Mouse (Mus musculus) frontal cortex, adult (tissue): Measurements from ENCODE around the gene Med13l.
A peak's percentile ranks its signal among the peaks of the same experiment; 100 is the strongest.

Experiments used
- ATAC-seq: cut with Nextera tagmentation; 2 replicates; pipeline ENCODE4 v1.9.2; 2017; ENCODE audit warnings: mild to moderate bottlenecking, moderate library complexity, mixed read lengths; ENCODE audit not compliant: low TSS enrichment

Gene Med13l

GRCm38 (mm10) chr5:118655966-118656365 is 95.5 kb downstream of the Med13l start:
- no peak for ATAC-seq

- no peak for ATAC-seq
Measured at GRCm38 (mm10) chr5:118658256-118658837, 97.9 kb downstream of the Med13l start.

- ATAC-seq, result no peak
Measured at GRCm38 (mm10) chr5:118659713-118660112, 99.2 kb downstream of the Med13l start.

- no peak for ATAC-seq
Measured at GRCm38 (mm10) chr5:118661751-118662150, 101.3 kb downstream of the Med13l start.

GRCm38 (mm10) chr5:118663999-118664398 is 103.5 kb downstream of the Med13l start:
- ATAC-seq, result no peak

GRCm38 (mm10) chr5:118665023-118665422 is 104.5 kb downstream of the Med13l start:
- no peak for ATAC-seq

GRCm38 (mm10) chr5:118666437-118667207 is 106.1 kb downstream of the Med13l start:
- no peak for ATAC-seq

- ATAC-seq, result no peak
Measured at GRCm38 (mm10) chr5:118667863-118668262, 107.4 kb downstream of the Med13l start.

GRCm38 (mm10) chr5:118668931-118669330 is 108.5 kb downstream of the Med13l start:
- no peak for ATAC-seq

GRCm38 (mm10) chr5:118672111-118672510 is 111.6 kb downstream of the Med13l start:
- peak; percentile 89 for ATAC-seq

GRCm38 (mm10) chr5:118673859-118674258 is 113.4 kb downstream of the Med13l start:
- ATAC-seq, result no peak; the same call in 1 of the 2 replicates

- no peak for ATAC-seq
Measured at GRCm38 (mm10) chr5:118674321-118674720, 113.8 kb downstream of the Med13l start.

- ATAC-seq, result no peak
Measured at GRCm38 (mm10) chr5:118675697-118676096, 115.2 kb downstream of the Med13l start.

GRCm38 (mm10) chr5:118676151-118676918 is 115.9 kb downstream of the Med13l start:
- peak; percentile 32; the same call in 1 of the 2 replicates for ATAC-seq

- ATAC-seq, result no peak
Measured at GRCm38 (mm10) chr5:118679283-118679835, 118.9 kb downstream of the Med13l start.

GRCm38 (mm10) chr5:118680853-118681252 is 120.4 kb downstream of the Med13l start:
- ATAC-seq, result no peak

- ATAC-seq, result no peak
Measured at GRCm38 (mm10) chr5:118682007-118682406, 121.5 kb downstream of the Med13l start.

- no peak for ATAC-seq
Measured at GRCm38 (mm10) chr5:118685145-118685544, 124.7 kb downstream of the Med13l start.

- ATAC-seq, result no peak
Measured at GRCm38 (mm10) chr5:118686021-118686420, 125.5 kb downstream of the Med13l start.

GRCm38 (mm10) chr5:118688886-118689835 is 128.7 kb downstream of the Med13l start:
- 0 out of 2 replicates have a peak, but pooled peaks have one; percentile 38 for ATAC-seq
